Mouse (Mus musculus) heart, adult 2 months (tissue): ENCODE measurements at regions not wholly inside any gene's neighbourhood (a gene's known extent, or its start where the extent isn't known, plus 50 kb on each side); places are given as distances from the start of the nearest gene placed in this dataset.

ENCODE experiments used
- EP300 ChIP-seq: fragments of 200-500 bp; IDR thresholded peaks from 2 replicates; pipeline ENCODE4 v1.6.1; 2011; ENCODE audit warnings: low read depth, low read length, control low read depth; ENCODE audit not compliant: insufficient read depth
- POLR2A ChIP-seq: fragments of 200-500 bp; IDR thresholded peaks from 2 replicates; pipeline ENCODE4 v1.6.1; 2011; ENCODE audit warnings: mild to moderate bottlenecking, low read depth, low read length, control low read depth; ENCODE audit not compliant: insufficient read depth

DNA sequence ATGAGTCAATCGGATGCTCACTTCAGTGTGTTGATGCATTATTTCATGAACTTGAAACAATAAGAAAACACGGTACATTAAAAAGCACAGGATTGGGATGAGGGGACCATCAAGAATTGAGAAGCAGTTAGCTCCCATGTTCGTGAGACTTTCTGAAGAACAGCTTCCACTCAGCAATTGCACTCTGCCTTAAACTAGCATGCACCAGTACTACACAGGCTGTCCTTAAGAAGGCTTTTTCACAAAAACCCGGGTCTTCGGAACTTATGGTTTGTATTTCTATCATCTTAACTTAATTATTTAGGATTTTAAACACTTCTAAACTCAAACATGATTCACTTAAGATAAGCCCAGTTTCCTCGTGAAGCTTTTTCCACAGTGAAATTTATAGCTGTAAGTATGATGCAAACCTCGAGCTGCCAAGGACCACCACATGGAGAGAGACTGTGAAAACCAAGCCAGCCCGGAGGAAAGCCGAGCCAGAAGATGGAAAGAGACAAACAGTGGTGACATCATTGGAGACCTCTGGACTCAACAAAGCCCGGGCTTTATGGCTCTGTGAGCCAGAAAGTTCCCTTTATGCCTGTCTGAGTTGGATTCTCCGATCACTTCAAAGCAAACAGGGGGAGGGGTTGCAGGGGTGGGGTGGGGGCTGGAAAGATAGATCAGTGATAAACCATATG, 162.7 kb upstream of the Atp2b1 start:
- TF ChIP-seq POLR2A (no peak), EP300 (no peak)
